Mouse (Mus musculus) B cell, adult 2 months (primary cell): ENCODE measurements around the gene 3110021N24Rik.
A peak's percentile ranks its signal among the peaks of the same experiment; 100 is the strongest.
"Not testable (repeated sequence)": the region's sequence is repeated elsewhere in the genome, so short reads cannot be mapped to it uniquely, and the experiment has no call there.

Source experiments
- DNase-seq, 2 experiments: peaks; one replicate each; pipeline ENCODE4 v3.0.0; 2022

The 3110021N24Rik gene

GRCm38 (mm10) chr4:108719349-108719748 lies at the start of gene 3110021N24Rik:
3110021N24Rik (plus strand) TSS chr4:108719649.
- no peak for DNase-seq

- no peak for DNase-seq
Measured at GRCm38 (mm10) chr4:108686156-108686555, 33.3 kb upstream of the 3110021N24Rik start.

- DNase-seq, result not testable (repeated sequence)
Measured at GRCm38 (mm10) chr4:108687098-108687497, 32.4 kb upstream of the 3110021N24Rik start.

- no peak for DNase-seq
Measured at GRCm38 (mm10) chr4:108690479-108690878, 29.0 kb upstream of the 3110021N24Rik start.

GRCm38 (mm10) chr4:108691469-108691868 lies 28.0 kb upstream of the 3110021N24Rik start:
- DNase-seq, result no peak

- DNase-seq, result peak in 1 of 2 experiments; percentile 3
Measured at GRCm38 (mm10) chr4:108696934-108697333, 22.5 kb upstream of the 3110021N24Rik start.

GRCm38 (mm10) chr4:108708209-108708608 lies 11.2 kb upstream of the 3110021N24Rik start:
- DNase-seq, result no peak

- no peak for DNase-seq
Measured at GRCm38 (mm10) chr4:108721245-108721784, 1.9 kb downstream of the 3110021N24Rik start.

GRCm38 (mm10) chr4:108724102-108724501 lies 4.7 kb downstream of the 3110021N24Rik start:
- DNase-seq, result no peak

GRCm38 (mm10) chr4:108730450-108730849 lies 11.0 kb downstream of the 3110021N24Rik start:
- no peak for DNase-seq

- no peak for DNase-seq
Measured at GRCm38 (mm10) chr4:108731582-108731981, 12.1 kb downstream of the 3110021N24Rik start.

- no peak for DNase-seq
Measured at GRCm38 (mm10) chr4:108746160-108746873, 26.9 kb downstream of the 3110021N24Rik start.

GRCm38 (mm10) chr4:108759583-108759982 lies 40.1 kb downstream of the 3110021N24Rik start:
- DNase-seq, result no peak

- no peak for DNase-seq
Measured at GRCm38 (mm10) chr4:108768527-108768926, 49.1 kb downstream of the 3110021N24Rik start.

- DNase-seq, result no peak
Measured at GRCm38 (mm10) chr4:108779763-108780056, 60.3 kb downstream of the 3110021N24Rik start.

- DNase-seq, result peak; percentile 77 to 82
Measured at GRCm38 (mm10) chr4:108780057-108780863, 60.8 kb downstream of the 3110021N24Rik start, which contains the start of gene Zfyve9. Zfyve9 (minus strand) TSS chr4:108780798.

- no peak for DNase-seq
Measured at GRCm38 (mm10) chr4:108780864-108781205, 61.4 kb downstream of the 3110021N24Rik start.

GRCm38 (mm10) chr4:108781596-108781995 lies 62.1 kb downstream of the 3110021N24Rik start:
- no peak for DNase-seq

- DNase-seq, result peak in 1 of 2 experiments; percentile 12
Measured at GRCm38 (mm10) chr4:108782421-108783085, 63.1 kb downstream of the 3110021N24Rik start.

GRCm38 (mm10) chr4:108789258-108789936 lies 69.9 kb downstream of the 3110021N24Rik start:
- DNase-seq, result no peak

- DNase-seq, result peak in 1 of 2 experiments; percentile 8
Measured at GRCm38 (mm10) chr4:108790507-108790906, 71.1 kb downstream of the 3110021N24Rik start.

GRCm38 (mm10) chr4:108793941-108794340 lies 74.5 kb downstream of the 3110021N24Rik start:
- no peak for DNase-seq

GRCm38 (mm10) chr4:108796701-108797100 lies 77.3 kb downstream of the 3110021N24Rik start:
- no peak for DNase-seq
